Mouse (Mus musculus) kidney, postnatal 0 days (tissue): ENCODE results near the gene Acrbp. TPM values are rescaled to one million over a fixed set of nuclear protein-coding genes. Genes with fewer than 3 reads are reported as not detected.

Experiments
- ATAC-seq: fragments of 200-750 bp; cut with Nextera tagmentation; replicated peaks from 2 replicates; pipeline ENCODE4 v1.8.0; 2017; ENCODE audit warnings: low read depth, moderate number of reproducible peaks, moderate TSS enrichment, moderate library complexity; ENCODE audit not compliant: low FRiP score
- DNase-seq: peaks from one replicate; pipeline ENCODE4 v3.0.0-alpha.2; 2016; ENCODE audit warnings: low spot score
- H3K27ac ChIP-seq: fragments of 300-500 bp; sonication (generic); 2 replicates; pipeline ENCODE4 v1.5.1; 2014; ENCODE audit warnings: mild to moderate bottlenecking
- H3K27me3 ChIP-seq: fragments of 300-500 bp; sonication (generic); 2 replicates; pipeline ENCODE4 v1.6.1; 2014; ENCODE audit warnings: low read length, mixed read lengths; ENCODE audit not compliant: insufficient read depth
- H3K36me3 ChIP-seq: fragments of 300-500 bp; sonication (generic); 2 replicates; pipeline ENCODE4 v1.6.1; 2014; ENCODE audit warnings: low read length, mixed read lengths; ENCODE audit not compliant: insufficient read depth
- H3K4me1 ChIP-seq: fragments of 300-500 bp; sonication (generic); replicated peaks from 2 replicates; pipeline ENCODE4 v1.6.1; 2014; ENCODE audit warnings: antibody characterized with exemption, low read length, mixed read lengths; ENCODE audit not compliant: insufficient read depth
- H3K4me2 ChIP-seq: fragments of 300-500 bp; sonication (generic); 2 replicates; pipeline ENCODE4 v1.6.1; 2014; ENCODE audit warnings: mild to moderate bottlenecking, low read length, moderate library complexity, mixed read lengths
- H3K4me3 ChIP-seq: fragments of 300-500 bp; sonication (generic); replicated peaks from 2 replicates; pipeline ENCODE4 v1.5.1; 2014; ENCODE audit warnings: low read depth, low read length
- H3K9ac ChIP-seq: fragments of 300-500 bp; sonication (generic); 2 replicates; pipeline ENCODE4 v1.6.1; 2014; ENCODE audit warnings: low read depth, low read length
- H3K9me3 ChIP-seq: fragments of 300-500 bp; sonication (generic); replicated peaks from 2 replicates; pipeline ENCODE4 v1.6.1; 2016; ENCODE audit warnings: low read length, inconsistent platforms, mixed read lengths
- CTCF ChIP-seq: IDR thresholded peaks from 2 replicates; pipeline ENCODE4 v1.5.1; 2016; ENCODE audit warnings: antibody characterized with exemption, low read depth, mild to moderate bottlenecking, moderate library complexity
- whole genome bisulfite sequencing: fragments of 180-500 bp; shearing (Covaris S2); extraction: QIAGEN DNeasy Blood & Tissue Kit; methylation state at CpG from one replicate; pipeline ENCODE4 v1.1.7; 2014; 5-methylcytosine and 5-hydroxymethylcytosine counted together
- microRNA-seq: library from miRNA; unstranded; fragments of <30 nt; microRNA quantifications from one replicate; pipeline ENCODE4, GENCODE M21; 2016
- polyA plus RNA-seq: library from polyadenylated mRNA; unstranded; fragments of >200 nt; fragmentation: Nextera tagmentation; extraction: Ambion mirVana; gene quantifications from 2 replicates; pipeline ENCODE4 v1.2.1, GENCODE M21; 2015

Acrbp gene
- polyA plus RNA-seq, 1 experiment from 2014 or later, result 4.2 TPM

GRCm38 (mm10) chr6:125099421-125099971 is 50.0 kb downstream of the Acrbp start:
- DNase-seq (peak; percentile 48), ATAC-seq (no peak)
- peak overlapping the region; percentile 51 for H3K9ac ChIP-seq
- H3K27ac ChIP-seq, result peak overlapping the region; percentile 43
- WGBS, result 24% methylated on average over 5 of the region's 5 CpGs
- no peaks in the 10 kb centered on the region for H3K27me3 ChIP-seq
- no peak for TF ChIP-seq CTCF
- peaks cover 28% of the 10 kb centered on the region for H3K4me1 ChIP-seq
- H3K4me3 ChIP-seq, result 0 out of 2 replicates have a peak overlapping the region, but pooled peaks have one; percentile 99
- H3K36me3 ChIP-seq, result peaks cover 48% of the 10 kb centered on the region
- H3K9me3 ChIP-seq, result no peaks in the 10 kb centered on the region
- H3K4me2 ChIP-seq, result peak overlapping the region; percentile 85

- Histone ChIP-seq H3K36me3 (peaks cover 66% of the 10 kb centered on the region), H3K4me2 (no peak overlapping the region), H3K9me3 (no peaks in the 10 kb centered on the region), H3K27ac (no peak overlapping the region), H3K9ac (no peak overlapping the region), H3K4me1 (peaks cover 28% of the 10 kb centered on the region), H3K4me3 (no peak overlapping the region), H3K27me3 (no peaks in the 10 kb centered on the region)
- ATAC-seq (no peak), DNase-seq (no peak)
- TF ChIP-seq CTCF, result no peak
- 73% methylated on average over 9 of the region's 9 CpGs for WGBS
These were observed 52.0 kb downstream of the Acrbp start for GRCm38 (mm10) chr6:125101444-125101843.

- H3K4me1 ChIP-seq, result peaks cover 9% of the 10 kb centered on the region
These were observed 54.7 kb downstream of the Acrbp start for GRCm38 (mm10) chr6:125104223-125104622.

GRCm38 (mm10) chr6:125107705-125108104 is 58.2 kb downstream of the Acrbp start:
- DNase-seq, result no peak
- Histone ChIP-seq H3K36me3 (peaks cover 90% of the 10 kb centered on the region), H3K4me1 (no peaks in the 10 kb centered on the region)

More at GRCm38 (mm10) chr6:125104223-125104622, 54.7 kb downstream of the Acrbp start:
- ATAC-seq, result no peak
- H3K36me3 ChIP-seq, result peaks cover 87% of the 10 kb centered on the region
- WGBS, result 91% methylated on average over 4 of the region's 4 CpGs
- no peaks in the 10 kb centered on the region for H3K27me3 ChIP-seq
- TF ChIP-seq CTCF, result no peak
- H3K4me2 ChIP-seq, result no peak overlapping the region
- H3K27ac ChIP-seq, result no peak overlapping the region
- no peak overlapping the region for H3K9ac ChIP-seq
- H3K4me3 ChIP-seq, result no peak overlapping the region
- no peaks in the 10 kb centered on the region for H3K9me3 ChIP-seq
- DNase-seq, result no peak

GRCm38 (mm10) chr6:125109371-125109770 is 59.9 kb downstream of the Acrbp start:
- ATAC-seq (no peak), DNase-seq (no peak)
- H3K36me3 ChIP-seq, result peaks cover 95% of the 10 kb centered on the region
- no peaks in the 10 kb centered on the region for H3K27me3 ChIP-seq
- H3K9me3 ChIP-seq, result no peaks in the 10 kb centered on the region
- H3K4me1 ChIP-seq, result no peaks in the 10 kb centered on the region
- no peak for TF ChIP-seq CTCF
- H3K4me3 ChIP-seq, result no peak overlapping the region
- 72% methylated on average over 14 of the region's 14 CpGs for WGBS
- H3K27ac ChIP-seq, result no peak overlapping the region
- H3K4me2 ChIP-seq, result no peak overlapping the region
- H3K9ac ChIP-seq, result no peak overlapping the region

More at GRCm38 (mm10) chr6:125107705-125108104, 58.2 kb downstream of the Acrbp start:
- Histone ChIP-seq H3K9me3 (no peaks in the 10 kb centered on the region), H3K27me3 (no peaks in the 10 kb centered on the region), H3K4me3 (no peak overlapping the region), H3K9ac (no peak overlapping the region), H3K27ac (no peak overlapping the region), H3K4me2 (no peak overlapping the region)
- no peak for ATAC-seq
- TF ChIP-seq CTCF, result peak; percentile 31; the same call in 1 of the 2 replicates
- WGBS, result 94% methylated on average over 2 of the region's 2 CpGs

GRCm38 (mm10) chr6:125110927-125111326 is 61.4 kb downstream of the Acrbp start:
- Histone ChIP-seq H3K27me3 (no peaks in the 10 kb centered on the region), H3K36me3 (peaks cover 88% of the 10 kb centered on the region), H3K9ac (no peak overlapping the region), H3K4me1 (no peaks in the 10 kb centered on the region), H3K4me2 (no peak overlapping the region), H3K27ac (no peak overlapping the region), H3K4me3 (no peak overlapping the region), H3K9me3 (no peaks in the 10 kb centered on the region)
- TF ChIP-seq CTCF, result peak; percentile 67
- 90% methylated on average over 7 of the region's 7 CpGs for WGBS
- no peak for ATAC-seq
- DNase-seq, result no peak

- H3K4me1 ChIP-seq, result no peaks in the 10 kb centered on the region
- no peak for TF ChIP-seq CTCF
- no peak overlapping the region for H3K27ac ChIP-seq
- ATAC-seq (no peak), DNase-seq (no peak)
- peaks cover 85% of the 10 kb centered on the region for H3K36me3 ChIP-seq
- H3K9ac ChIP-seq, result no peak overlapping the region
- H3K9me3 ChIP-seq, result no peaks in the 10 kb centered on the region
- WGBS, result 90% methylated on average over 11 of the region's 11 CpGs
- H3K27me3 ChIP-seq, result no peaks in the 10 kb centered on the region
- no peak overlapping the region for H3K4me3 ChIP-seq
- no peak overlapping the region for H3K4me2 ChIP-seq
These were observed 63.1 kb downstream of the Acrbp start for GRCm38 (mm10) chr6:125112553-125112952.

Small RNA genes within 50 kb of the gene (microRNA-seq; reads per million reads assigned to microRNA genes)
- not detected for gene Mir7045

Other genes starting within 250 kb of the Acrbp start
- gene Spsb2, start 241.0 kb upstream of the Acrbp start, polyA plus RNA-seq, result 26.1 and 27.4 TPM in 2 replicates
- gene Tpi1, start 235.4 kb upstream of the Acrbp start, polyA plus RNA-seq, result 664 and 686 TPM in 2 replicates
- 96.6 and 106 TPM in 2 replicates for gene Usp5, start 220.2 kb upstream of the Acrbp start, polyA plus RNA-seq
- 85.1 and 91.2 TPM in 2 replicates for gene Cdca3, start 220.1 kb upstream of the Acrbp start, polyA plus RNA-seq
- 0.98 and 1.2 TPM in 2 replicates for gene Gnb3, start 209.4 kb upstream of the Acrbp start, polyA plus RNA-seq
- gene P3h3, start 191.9 kb upstream of the Acrbp start, polyA plus RNA-seq, result 14.7 and 14.8 TPM in 2 replicates
- gene Gpr162, start 185.7 kb upstream of the Acrbp start, polyA plus RNA-seq, result 1.5 and 2.2 TPM in 2 replicates
- 0.24 and 0.28 TPM in 2 replicates for gene Cd4, start 161.5 kb upstream of the Acrbp start, polyA plus RNA-seq
- gene Lag3, start 138.0 kb upstream of the Acrbp start, polyA plus RNA-seq, result 2.5 and 2.9 TPM in 2 replicates
- 359 and 399 TPM in 2 replicates for gene Ptms, start 129.6 kb upstream of the Acrbp start, polyA plus RNA-seq
- 348 and 352 TPM in 2 replicates for gene Mlf2, start 118.3 kb upstream of the Acrbp start, polyA plus RNA-seq
- gene Cops7a, start 84.2 kb upstream of the Acrbp start, polyA plus RNA-seq, result 153 and 157 TPM in 2 replicates
- gene Pianp, start 53.0 kb upstream of the Acrbp start, polyA plus RNA-seq, result 2.0 and 2.1 TPM in 2 replicates
- 11.3 and 11.4 TPM in 2 replicates for gene Zfp384, start 40.5 kb upstream of the Acrbp start, polyA plus RNA-seq
- 118 and 119 TPM in 2 replicates for gene Ing4, start 9.9 kb upstream of the Acrbp start, polyA plus RNA-seq
- 0.29 and 0.30 TPM in 2 replicates for gene Lpar5, start 18.2 kb downstream of the Acrbp start, polyA plus RNA-seq
- gene Chd4, start 46.3 kb downstream of the Acrbp start, polyA plus RNA-seq, result 60.7 and 64.2 TPM in 2 replicates
- 41.1 and 43.2 TPM in 2 replicates for gene Nop2, start 82.2 kb downstream of the Acrbp start, polyA plus RNA-seq
- gene Iffo1, start 95.6 kb downstream of the Acrbp start, polyA plus RNA-seq, result 8.1 and 8.7 TPM in 2 replicates
- 1,529 and 1,548 TPM in 2 replicates for gene Gapdh, start 116.8 kb downstream of the Acrbp start, polyA plus RNA-seq
- 43.8 and 48.0 TPM in 2 replicates for gene Ncapd2, start 142.0 kb downstream of the Acrbp start, polyA plus RNA-seq
- 275 and 288 TPM in 2 replicates for gene Mrpl51, start 142.1 kb downstream of the Acrbp start, polyA plus RNA-seq
- 4.0 and 4.4 TPM in 2 replicates for gene Vamp1, start 165.9 kb downstream of the Acrbp start, polyA plus RNA-seq
- gene Tapbpl, start 182.2 kb downstream of the Acrbp start, polyA plus RNA-seq, result 6.3 and 7.2 TPM in 2 replicates
- gene Cd27, start 187.3 kb downstream of the Acrbp start, polyA plus RNA-seq, result 0.93 and 1.2 TPM in 2 replicates
- 0.17 TPM in 1 of 2 replicates, not detected in the other for gene Tuba3a, start 236.4 kb downstream of the Acrbp start, polyA plus RNA-seq